ENCODE assay signal across 16 mouse cellular contexts in genomic region chr7:35796123-35796522, GRCm38 (mm10). TPM values are rescaled to one million over a fixed set of nuclear protein-coding genes. Genes with fewer than 3 reads are reported as not detected.
DNase-seq lines count a peak whose midpoint lies in the region; ATAC-seq lines count a peak whose summit lies in the region.
"Had no signal": no experiment of that assay in that cellular context is flagged by ENCODE, and none has a peak within 500 bp of the region (broad histone marks: within the 10 kb centered on the region; RNA-seq: fewer than 3 reads in every experiment).

No protein-coding gene starts in this region.

- no peaks in the 10 kb centered on the region for H3K27me3 ChIP-seq in embryonic facial prominence, embryonic 14.5 days (replicated peaks; ENCODE audit: control insufficient read depth, insufficient read depth, low read length)
- H3K27me3 ChIP-seq in embryonic facial prominence, embryonic 10.5 days (replicated peaks; ENCODE audit: low read depth, poor library complexity, severe bottlenecking) = no peaks in the 10 kb centered on the region
- H3K27me3 ChIP-seq: embryonic facial prominence, embryonic 15.5 days; limb, embryonic 15.5 days had no signal

- no peak overlapping the region for H3K4me3 ChIP-seq in embryonic facial prominence, embryonic 14.5 days (ENCODE audit: low read depth, low read length)
- H3K4me3 ChIP-seq in embryonic facial prominence, embryonic 10.5 days = no peak overlapping the region
- H3K4me3 ChIP-seq: embryonic facial prominence, embryonic 15.5 days; limb, embryonic 15.5 days had no signal

- no peak for ATAC-seq in embryonic facial prominence, embryonic 14.5 days (ENCODE audit: low read depth)
- ATAC-seq: forebrain, postnatal 0 days; intestine, embryonic 16.5 days had no signal

- WGBS in embryonic facial prominence, embryonic 14.5 days = 58% methylated on average over 7 of the region's 7 CpGs
- WGBS in embryonic facial prominence, embryonic 10.5 days = 85% methylated on average over 7 of the region's 7 CpGs

- H3K9ac ChIP-seq in embryonic facial prominence, embryonic 14.5 days (ENCODE audit: low read depth, low read length) = no peak overlapping the region
- H3K9ac ChIP-seq: embryonic facial prominence, embryonic 15.5 days; forebrain, postnatal 0 days; limb, embryonic 15.5 days had no signal

- 0 out of 2 replicates have a peak, but pooled peaks cover 4% of the 10 kb centered on the region for H3K4me1 ChIP-seq in embryonic facial prominence, embryonic 14.5 days (ENCODE audit: control insufficient read depth, insufficient read depth, low read length)
- peaks cover 3% of the 10 kb centered on the region for H3K4me1 ChIP-seq in embryonic facial prominence, embryonic 10.5 days

- H3K9me3 ChIP-seq in embryonic facial prominence, embryonic 14.5 days (ENCODE audit: control insufficient read depth, low read length) = no peaks in the 10 kb centered on the region
- H3K9me3 ChIP-seq in embryonic facial prominence, embryonic 10.5 days = no peaks in the 10 kb centered on the region
- H3K9me3 ChIP-seq: embryonic facial prominence, embryonic 15.5 days; limb, embryonic 15.5 days had no signal

- peaks cover 92% of the 10 kb centered on the region for H3K36me3 ChIP-seq in embryonic facial prominence, embryonic 14.5 days (ENCODE audit: control insufficient read depth, insufficient read depth, low read length)
- H3K36me3 ChIP-seq in embryonic facial prominence, embryonic 10.5 days (replicated peaks) = peaks cover 99% of the 10 kb centered on the region

- DNase-seq in embryonic facial prominence, embryonic 14.5 days (ENCODE audit: low spot score) = peak; percentile 47
- no peak for DNase-seq in embryonic facial prominence, embryonic 10.5 days (ENCODE audit: low spot score)
- peak; percentile 58 for DNase-seq in kidney, postnatal 10 days
- no peak for DNase-seq in kidney, adult 18-20 months
- DNase-seq in B cell, adult 2 months = peak; percentile 7 to 23
- DNase-seq in heart, postnatal 4 days = peak; percentile 27
- DNase-seq in layer of hippocampus, postnatal 36 days = no peak
- DNase-seq in cerebellum, adult 11-12 months = no peak
- DNase-seq: cerebellum, postnatal 36 days; forebrain, postnatal 0 days; gastrocnemius, postnatal 10 days; right cerebral cortex, postnatal 25 days; thymus, postnatal 25 days had no signal

- no peak overlapping the region for H3K4me2 ChIP-seq in embryonic facial prominence, embryonic 14.5 days (ENCODE audit: low read depth, low read length)
- H3K4me2 ChIP-seq: embryonic facial prominence, embryonic 15.5 days; limb, embryonic 15.5 days had no signal

- H3K27ac ChIP-seq in embryonic facial prominence, embryonic 14.5 days (replicated peaks; ENCODE audit: low read depth, low read length) = no peak overlapping the region
- H3K27ac ChIP-seq in embryonic facial prominence, embryonic 10.5 days (replicated peaks) = no peak overlapping the region
- H3K27ac ChIP-seq: embryonic facial prominence, embryonic 15.5 days; limb, embryonic 15.5 days had no signal

RNA-seq across cellular contexts. Expression of gene Zfp507, which starts 6.7 kb away (rescaled TPM):
- polyA plus RNA-seq in embryonic facial prominence, embryonic 14.5 days (2014; fragmentation: Nextera tagmentation; extraction: Ambion mirVana) = 17.8 TPM in 2 replicates
- polyA plus RNA-seq in embryonic facial prominence, embryonic 10.5 days (2016; fragmentation: Nextera tagmentation; extraction: Ambion mirVana) = 19.4 and 21.2 TPM in 2 replicates
- total RNA-seq in heart, postnatal 4 days (2021) = 10 to 100 TPM; 23.8 to 26.0 TPM
- 10 to 100 TPM; 27.7 to 34.1 TPM for total RNA-seq in layer of hippocampus, postnatal 36 days (2021)

RNA-seq across cellular contexts. Expression of gene Dpy19l3, which starts 41.9 kb away (rescaled TPM):
- polyA plus RNA-seq in embryonic facial prominence, embryonic 14.5 days (2014; fragmentation: Nextera tagmentation; extraction: Ambion mirVana) = 34.9 and 38.9 TPM in 2 replicates
- 30.6 TPM in 2 replicates for polyA plus RNA-seq in embryonic facial prominence, embryonic 10.5 days (2016; fragmentation: Nextera tagmentation; extraction: Ambion mirVana)
- 10 to 100 TPM; 10.3 to 11.9 TPM for total RNA-seq in heart, postnatal 4 days (2021)
- total RNA-seq in layer of hippocampus, postnatal 36 days (2021) = 100 to 1,000 TPM in 1 of 2 experiments, 10 to 100 TPM in 1; 93.5 to 103 TPM

Comparison
In these comparisons a context has a peak if more than half of its experiments do, and no peak if none do; other contexts are left out.
1. DNase-seq: peak in embryonic facial prominence, embryonic 14.5 days (single experiment), kidney, postnatal 10 days (single experiment), B cell, adult 2 months (2 of 2) and heart, postnatal 4 days (single experiment); none in embryonic facial prominence, embryonic 10.5 days (single experiment), kidney, adult 18-20 months (single experiment), layer of hippocampus, postnatal 36 days (0 of 2) and cerebellum, adult 11-12 months (single experiment).
2. RNA of gene Dpy19l3, which starts 41.9 kb away (total RNA-seq): 93.5 to 103 TPM in layer of hippocampus, postnatal 36 days; 10.3 to 11.9 TPM in heart, postnatal 4 days; every median in the first group is over 4 times any median in the second.